Mouse (Mus musculus): ENCODE results near the gene Defb39.

The Defb39 gene

DNA sequence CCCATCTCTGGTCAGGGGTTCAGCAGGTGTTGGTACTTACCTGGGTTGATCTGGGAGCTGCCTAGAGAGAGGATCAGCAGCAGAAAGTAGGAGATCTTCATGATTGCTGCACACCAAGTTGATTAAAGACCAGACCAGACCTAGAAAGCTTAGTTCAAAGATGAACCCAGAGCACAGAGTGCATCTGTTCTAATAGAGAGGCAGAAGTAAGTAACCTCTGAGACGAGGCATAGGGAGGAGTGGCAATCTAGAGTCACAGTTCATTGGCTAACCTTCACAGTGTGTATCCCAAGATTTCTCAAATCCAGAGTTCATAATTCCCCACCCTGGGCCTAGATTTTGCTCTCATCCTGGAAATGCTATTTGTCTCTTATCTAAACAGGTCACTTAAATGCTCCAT is at the start of gene Defb39:
Gene Defb39 (minus strand): TSS at position 101 of the 400 bp plus-strand sequence.
- no peak for DNase-seq (ENCODE audit: low read depth, low spot score)

- no peak for DNase-seq (ENCODE audit: low read depth, low spot score)
These were observed 1.4 kb upstream of the Defb39 start for GRCm38 (mm10) chr8:19066013-19066412.

DNA sequence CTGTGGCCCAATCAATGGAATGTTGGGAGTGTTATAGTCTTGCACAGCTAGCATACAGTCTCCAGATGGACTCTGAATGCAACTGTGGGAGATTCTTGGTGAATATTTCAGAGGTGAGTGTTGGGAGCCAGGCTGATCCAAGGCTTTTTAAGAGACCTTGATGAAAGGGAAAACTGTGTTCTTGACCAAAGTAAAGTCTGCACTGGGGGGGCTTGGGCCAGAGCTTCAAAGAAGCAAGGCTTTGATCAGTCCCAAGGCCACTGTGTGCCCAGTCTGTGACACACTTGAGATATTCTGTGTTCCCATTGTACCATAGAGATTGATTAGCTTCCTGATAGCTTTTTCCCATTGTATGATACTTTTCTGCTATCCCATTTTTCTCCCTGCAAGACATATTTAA is 1.7 kb downstream of the Defb39 start:
- DNase-seq (ENCODE audit: low read depth, low spot score), result no peak

DNA sequence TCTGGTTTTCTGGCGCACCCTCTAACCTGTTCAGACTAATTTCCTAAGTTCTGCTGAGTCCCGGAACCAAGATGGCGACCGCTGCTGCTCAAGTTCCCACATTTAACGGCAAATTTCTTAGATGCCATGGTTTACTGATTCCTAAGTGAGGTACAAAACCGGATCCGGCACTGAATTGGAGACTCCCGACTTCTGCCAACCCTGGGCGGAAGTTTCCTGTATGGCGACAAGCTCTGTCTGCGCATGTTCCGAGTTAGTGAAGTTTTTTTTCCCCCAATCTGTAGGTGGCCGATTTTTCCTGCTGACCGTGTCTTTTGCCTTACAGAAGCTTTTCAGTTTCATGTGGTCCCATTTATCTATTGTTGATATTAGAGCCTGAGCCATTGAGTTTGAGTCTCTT is 19.4 kb downstream of the Defb39 start:
- no peak for DNase-seq (ENCODE audit: low read depth, low spot score)

- no peak for DNase-seq (ENCODE audit: low read depth, low spot score)
These were observed 38.1 kb downstream of the Defb39 start, which contains the start of gene Defb38 for GRCm38 (mm10) chr8:19026466-19026865. Defb38 (minus strand) TSS chr8:19026566.

Data from CD4-positive, CD25-positive, alpha-beta regulatory T cell, adult 2 months (primary cell).